Mouse (Mus musculus) ES-E14 (cell line): ENCODE data around the gene Kpna6. TPM values are rescaled to one million over a fixed set of nuclear protein-coding genes. Genes with fewer than 3 reads are reported as not detected.

ENCODE experiments used
- DNase-seq: peaks from one replicate; pipeline ENCODE4 v3.0.0-alpha.2; 2013; ENCODE audit warnings: low read depth, low spot score
- H3K27ac ChIP-seq: 2 replicates; pipeline ENCODE4 v1.5.1; 2012; ENCODE audit warnings: low read depth, mild to moderate bottlenecking, low read length, moderate library complexity, mixed read lengths; ENCODE audit not compliant: poor library complexity, insufficient read depth, severe bottlenecking
- H3K36me3 ChIP-seq: 2 replicates; pipeline ENCODE4 v1.6.1; 2012; ENCODE audit warnings: mild to moderate bottlenecking, low read length, moderate library complexity, mixed read lengths; ENCODE audit not compliant: control insufficient read depth, poor library complexity, insufficient read depth, severe bottlenecking
- H3K4me1 ChIP-seq, 2 experiments: fragments of 150-350 bp in 1 of 2; sonication (generic) in 1 of 2; 2 replicates each; pipeline ENCODE4 v1.6.1; 2012; ENCODE audit warnings: low read length in 2 of 2, mild to moderate bottlenecking in 1 of 2, mixed read lengths in 1 of 2; ENCODE audit not compliant: control insufficient read depth in 2 of 2, insufficient read depth in 2 of 2, poor library complexity in 1 of 2
- H3K4me3 ChIP-seq, 2 experiments: fragments of 150-350 bp in 1 of 2; sonication (generic) in 1 of 2; 2 replicates each; pipeline ENCODE4 v1.5.1; 2012; ENCODE audit warnings: low read length in 2 of 2, low read depth in 1 of 2, mild to moderate bottlenecking in 1 of 2, mixed read lengths in 1 of 2; ENCODE audit not compliant: insufficient read depth in 1 of 2, poor library complexity in 1 of 2, severe bottlenecking in 1 of 2
- H3K9ac ChIP-seq: 2 replicates; pipeline ENCODE4 v1.6.1; 2012; ENCODE audit warnings: low read depth, mild to moderate bottlenecking, low read length, mixed read lengths; ENCODE audit not compliant: poor library complexity, insufficient read depth, severe bottlenecking
- H3K9me3 ChIP-seq: fragments of 150-350 bp; sonication (generic); 2 replicates; pipeline ENCODE4 v1.6.1; 2012; ENCODE audit warnings: low read depth, mild to moderate bottlenecking, low read length; ENCODE audit not compliant: control insufficient read depth, insufficient read depth
- CHD2 ChIP-seq: IDR thresholded peaks from 2 replicates; pipeline ENCODE4 v1.6.1; 2014; ENCODE audit warnings: mild to moderate bottlenecking, low read depth, low read length, inconsistent platforms
- HCFC1 ChIP-seq: IDR thresholded peaks from 2 replicates; pipeline ENCODE4 v1.6.1; 2012; ENCODE audit warnings: low read length, inconsistent platforms, borderline replicate concordance; ENCODE audit not compliant: insufficient read depth
- MAFK ChIP-seq: IDR thresholded peaks from 2 replicates; pipeline ENCODE4 v1.6.1; 2014; ENCODE audit warnings: mild to moderate bottlenecking, low read depth, low read length, inconsistent platforms; ENCODE audit not compliant: insufficient read depth
- ZC3H11A ChIP-seq: IDR thresholded peaks from 2 replicates; pipeline ENCODE4 v1.6.1; 2012; ENCODE audit warnings: low read depth, mild to moderate bottlenecking, inconsistent platforms, low read length, borderline replicate concordance
- ZNF384 ChIP-seq: IDR thresholded peaks from 2 replicates; pipeline ENCODE4 v1.6.1; 2012; ENCODE audit warnings: low read depth, low read length, inconsistent platforms
- in situ Hi-C, 2 experiments: fragments of 600-800 bp; cut with MboI; formaldehyde crosslinking; loops; one replicate each; pipeline ENCODE4 v1.15.1; 2025; ENCODE audit warnings: low sequenced_read_pairs in 2 of 2, inconsistent platforms in 1 of 2; ENCODE audit not compliant: unreplicated experiment in 2 of 2
- total RNA-seq: library from RNA; depleted of rRNA; stranded (reverse); fragments of 300-350 nt; gene quantifications from 2 replicates; pipeline ENCODE4 v1.2.3, GENCODE M21; 2012

Kpna6 gene
- total RNA-seq, 1 experiment: 39.4 TPM

DNA sequence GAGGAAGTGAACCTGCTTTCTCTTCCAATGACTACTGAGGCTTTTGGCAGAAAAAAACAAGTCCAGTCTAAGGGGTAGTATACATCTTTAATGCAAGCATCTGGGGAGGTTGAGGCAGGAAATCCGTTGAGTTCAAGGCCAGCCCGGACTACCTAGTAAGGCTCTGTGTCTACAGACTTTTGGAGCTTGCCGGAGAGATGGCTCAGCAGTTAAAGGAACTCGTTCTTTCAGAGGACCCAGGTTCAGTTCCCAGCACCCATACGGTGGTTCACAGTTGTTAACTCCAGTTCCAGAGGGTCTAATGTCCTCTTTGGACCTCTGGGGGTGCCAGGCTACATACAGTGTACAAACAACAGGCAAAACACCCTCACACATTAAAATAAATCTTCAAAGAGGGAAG is 54.5 kb downstream of the Kpna6 start:
- in situ Hi-C loops: no loop called here
- Histone ChIP-seq H3K27ac (no peak overlapping the region), H3K36me3 (peaks cover 6% of the 10 kb centered on the region; the same call in 1 of the 2 replicates), H3K9ac (peak overlapping the region; percentile 72), H3K4me3 (peak overlapping the region; percentile 69 to 74), H3K4me1 (peaks cover 0 to 5% of the 10 kb centered on the region in 2 experiments; a peak in 2 of 4 replicates), H3K9me3 (no peaks in the 10 kb centered on the region)
- no peak for DNase-seq
- TF ChIP-seq CHD2: no peak
- no peak for TF ChIP-seq ZC3H11A
- TF ChIP-seq ZNF384: no peak
- no peak for TF ChIP-seq HCFC1
- TF ChIP-seq MAFK: no peak

DNA sequence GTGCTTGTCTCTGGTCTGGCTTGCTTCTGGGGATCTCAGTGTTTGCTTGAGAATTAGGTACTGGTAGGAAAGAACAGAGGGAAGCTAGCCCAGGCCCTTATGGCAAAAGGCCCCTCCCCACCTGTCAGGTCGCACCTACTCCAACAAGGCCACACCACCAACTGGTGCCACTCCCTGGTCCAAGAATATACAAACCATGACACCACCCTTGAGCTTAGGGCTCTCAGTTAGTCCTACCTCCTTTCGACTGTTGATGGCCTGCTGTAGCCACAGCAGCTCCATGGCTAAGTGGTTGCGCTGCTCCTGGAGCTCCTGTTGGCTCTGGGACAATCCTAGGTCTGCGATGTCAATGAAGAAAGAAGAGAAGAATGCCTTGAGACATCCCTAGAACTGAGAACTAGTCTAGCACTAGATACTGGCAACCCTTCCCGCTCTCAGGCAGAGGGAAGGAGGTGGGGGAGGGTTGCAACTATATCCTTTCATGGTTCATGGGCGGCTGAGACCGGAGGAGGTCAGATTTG is 55.4 kb downstream of the Kpna6 start:
- no peak for TF ChIP-seq MAFK
- no peak for TF ChIP-seq HCFC1
- no peak for TF ChIP-seq ZNF384
- TF ChIP-seq ZC3H11A: no peak
- no peak for TF ChIP-seq CHD2
- no peaks in the 10 kb centered on the region for H3K9me3 ChIP-seq
- H3K4me3 ChIP-seq: no peak overlapping the region
- peaks cover 0 to 5% of the 10 kb centered on the region in 2 experiments; a peak in 2 of 4 replicates for H3K4me1 ChIP-seq
- in situ Hi-C loops: no loop called here
- no peak for DNase-seq
- peaks cover 6% of the 10 kb centered on the region; the same call in 1 of the 2 replicates for H3K36me3 ChIP-seq
- H3K27ac ChIP-seq: no peak overlapping the region
- H3K9ac ChIP-seq: no peak overlapping the region

DNA sequence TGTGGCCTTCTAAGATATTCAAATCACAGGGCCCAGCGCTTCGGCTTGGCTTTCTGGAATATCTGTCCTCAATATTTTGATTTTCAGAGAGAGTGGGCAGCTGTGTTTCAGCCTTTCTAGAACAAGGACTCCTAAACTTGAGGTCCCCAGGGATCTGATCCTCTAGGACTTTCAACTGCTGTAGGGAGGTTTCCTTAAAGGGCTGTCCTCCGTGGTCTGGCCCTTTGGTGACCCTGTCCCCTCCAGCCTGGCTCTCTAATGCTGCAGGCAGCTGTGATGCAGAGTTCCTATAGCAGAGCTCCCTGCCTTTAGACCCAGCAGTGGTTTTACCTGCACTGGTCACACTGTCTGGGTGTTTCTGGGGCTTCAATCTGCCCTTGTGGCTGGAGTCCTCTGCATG is 55.9 kb downstream of the Kpna6 start:
- in situ Hi-C loops: no loop called here
- H3K9ac ChIP-seq: no peak overlapping the region
- DNase-seq: no peak
- no peaks in the 10 kb centered on the region for H3K9me3 ChIP-seq
- no peak overlapping the region for H3K27ac ChIP-seq
- no peak for TF ChIP-seq MAFK
- no peak for TF ChIP-seq HCFC1
- no peak for TF ChIP-seq ZNF384
- no peak for TF ChIP-seq CHD2
- TF ChIP-seq ZC3H11A: no peak
- no peak overlapping the region for H3K4me3 ChIP-seq
- H3K36me3 ChIP-seq: peaks cover 6% of the 10 kb centered on the region; the same call in 1 of the 2 replicates
- H3K4me1 ChIP-seq: peaks cover 0 to 5% of the 10 kb centered on the region in 2 experiments; a peak in 2 of 4 replicates

DNA sequence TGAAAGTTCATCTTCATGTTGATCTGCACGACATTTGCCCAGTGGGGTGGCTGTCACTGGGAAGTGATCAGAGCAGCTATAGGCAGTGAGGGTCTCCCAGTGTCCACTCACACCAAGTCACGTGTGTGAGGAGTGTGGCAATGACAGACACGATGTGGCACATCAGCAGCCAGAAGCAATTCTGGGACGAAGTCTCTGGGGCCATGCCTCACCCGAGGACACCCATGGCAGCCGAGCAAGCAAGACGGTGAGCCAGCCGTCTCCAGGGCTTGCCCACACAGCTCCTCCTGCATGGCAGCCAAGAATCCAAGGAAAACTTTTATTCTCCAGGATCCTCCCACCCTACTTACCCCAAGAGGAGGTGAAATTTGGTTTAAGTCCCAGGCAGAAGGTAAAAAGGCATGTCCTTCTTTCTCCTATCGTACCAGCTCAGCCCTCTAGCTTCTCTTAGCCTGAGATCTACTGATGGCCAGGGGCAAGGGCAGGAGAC is 56.7 kb downstream of the Kpna6 start:
- Histone ChIP-seq H3K9me3 (no peaks in the 10 kb centered on the region), H3K9ac (no peak overlapping the region), H3K36me3 (peaks cover 6% of the 10 kb centered on the region; the same call in 1 of the 2 replicates), H3K4me3 (no peak overlapping the region), H3K27ac (no peak overlapping the region), H3K4me1 (peaks cover 0 to 8% of the 10 kb centered on the region in 2 experiments; a peak in 2 of 4 replicates)
- no peak for DNase-seq
- in situ Hi-C loops: no loop called here
- TF ChIP-seq ZNF384 (no peak), CHD2 (no peak), MAFK (no peak), ZC3H11A (no peak), HCFC1 (no peak)

DNA sequence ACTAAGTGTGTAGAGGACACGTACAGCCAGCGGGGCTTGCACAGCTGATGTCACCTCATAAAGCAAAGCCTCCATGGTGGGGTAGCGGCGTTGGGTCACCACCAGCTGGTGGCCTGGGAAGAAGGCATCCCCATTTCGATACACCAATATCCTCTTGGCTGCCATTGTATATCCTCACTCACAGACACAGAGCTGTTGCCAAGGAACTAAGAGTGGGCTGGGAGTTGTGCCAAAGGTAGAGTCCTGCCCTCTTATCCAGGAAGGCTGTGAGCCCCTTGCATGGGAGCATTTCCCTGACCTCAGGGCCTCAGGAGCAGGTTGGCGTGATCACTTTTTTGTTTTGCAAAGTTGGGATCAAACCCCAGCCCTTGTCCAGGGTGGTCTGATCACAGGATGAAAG is 58.5 kb downstream of the Kpna6 start, which contains the start of gene Dcdc2b:
Dcdc2b (minus strand) TSS at position 165 of the 400 bp plus-strand sequence.
- H3K27ac ChIP-seq: peak within 1 kb of the TSS; percentile 16; the same call in 1 of the 2 replicates
- H3K9me3 ChIP-seq: no peaks in the 10 kb centered on the region
- H3K4me1 ChIP-seq: peaks cover 2 to 20% of the 10 kb centered on the region in 2 experiments; a peak in 2 of 4 replicates
- peaks cover 9% of the 10 kb centered on the region; the same call in 1 of the 2 replicates for H3K36me3 ChIP-seq
- no peak for DNase-seq
- TF ChIP-seq CHD2 (no peak), MAFK (no peak), ZC3H11A (no peak), ZNF384 (no peak), HCFC1 (no peak)
- in situ Hi-C loops: no loop called here
- no peak within 1 kb of the TSS for H3K9ac ChIP-seq
- no peak within 1 kb of the TSS for H3K4me3 ChIP-seq
